Mouse (Mus musculus) heart, embryonic 16.5 days (tissue): ENCODE data around the gene Car7. TPM values are rescaled to one million over a fixed set of nuclear protein-coding genes. Genes with fewer than 3 reads are reported as not detected.

Source experiments
- ATAC-seq: fragments of 200-750 bp; cut with Nextera tagmentation; replicated peaks from 2 replicates; pipeline ENCODE4 v1.8.0; 2017; ENCODE audit warnings: moderate number of reproducible peaks; ENCODE audit not compliant: insufficient read depth, low FRiP score; ENCODE audit errors: extremely low read depth
- H3K27ac ChIP-seq: fragments of 300-500 bp; sonication (generic); 2 replicates; pipeline ENCODE4 v1.5.1; 2014; ENCODE audit warnings: mild to moderate bottlenecking, low read length, control low read depth, moderate library complexity
- H3K27me3 ChIP-seq: fragments of 300-500 bp; sonication (generic); 2 replicates; pipeline ENCODE4 v1.6.1; 2014; ENCODE audit warnings: low read length, mixed read lengths; ENCODE audit not compliant: control insufficient read depth, insufficient read depth
- H3K36me3 ChIP-seq: fragments of 300-500 bp; sonication (generic); 2 replicates; pipeline ENCODE4 v1.6.1; 2014; ENCODE audit not compliant: control insufficient read depth, insufficient read depth
- H3K4me1 ChIP-seq: fragments of 300-500 bp; sonication (generic); 2 replicates; pipeline ENCODE4 v1.6.1; 2014; ENCODE audit warnings: low read length, mixed read lengths; ENCODE audit not compliant: control insufficient read depth, insufficient read depth
- H3K4me2 ChIP-seq: fragments of 300-500 bp; sonication (generic); 2 replicates; pipeline ENCODE4 v1.6.1; 2014; ENCODE audit warnings: low read depth, mild to moderate bottlenecking, control low read depth, low read length
- H3K4me3 ChIP-seq: fragments of 300-500 bp; sonication (generic); 2 replicates; pipeline ENCODE4 v1.5.1; 2014; ENCODE audit warnings: mild to moderate bottlenecking, control low read depth, low read length
- H3K9ac ChIP-seq: fragments of 300-500 bp; sonication (generic); 2 replicates; pipeline ENCODE4 v1.6.1; 2014; ENCODE audit warnings: low read length, control low read depth
- H3K9me3 ChIP-seq: fragments of 300-500 bp; sonication (generic); replicated peaks from 2 replicates; pipeline ENCODE4 v1.6.1; 2016; ENCODE audit warnings: low read length; ENCODE audit not compliant: control insufficient read depth
- WGBS: fragments of 180-500 bp; shearing (Covaris S2); extraction: QIAGEN DNeasy Blood & Tissue Kit; methylation state at CpG from one replicate; pipeline ENCODE4 v1.1.7; 2014; 5-methylcytosine and 5-hydroxymethylcytosine counted together
- polyA plus RNA-seq: library from polyadenylated mRNA; unstranded; fragments of >200 nt; fragmentation: Nextera tagmentation; extraction: Ambion mirVana; gene quantifications from 2 replicates; pipeline ENCODE4 v1.2.1, GENCODE M21; 2015

Gene Car7
- 2.4 and 3.0 TPM in 2 replicates for polyA plus RNA-seq

DNA sequence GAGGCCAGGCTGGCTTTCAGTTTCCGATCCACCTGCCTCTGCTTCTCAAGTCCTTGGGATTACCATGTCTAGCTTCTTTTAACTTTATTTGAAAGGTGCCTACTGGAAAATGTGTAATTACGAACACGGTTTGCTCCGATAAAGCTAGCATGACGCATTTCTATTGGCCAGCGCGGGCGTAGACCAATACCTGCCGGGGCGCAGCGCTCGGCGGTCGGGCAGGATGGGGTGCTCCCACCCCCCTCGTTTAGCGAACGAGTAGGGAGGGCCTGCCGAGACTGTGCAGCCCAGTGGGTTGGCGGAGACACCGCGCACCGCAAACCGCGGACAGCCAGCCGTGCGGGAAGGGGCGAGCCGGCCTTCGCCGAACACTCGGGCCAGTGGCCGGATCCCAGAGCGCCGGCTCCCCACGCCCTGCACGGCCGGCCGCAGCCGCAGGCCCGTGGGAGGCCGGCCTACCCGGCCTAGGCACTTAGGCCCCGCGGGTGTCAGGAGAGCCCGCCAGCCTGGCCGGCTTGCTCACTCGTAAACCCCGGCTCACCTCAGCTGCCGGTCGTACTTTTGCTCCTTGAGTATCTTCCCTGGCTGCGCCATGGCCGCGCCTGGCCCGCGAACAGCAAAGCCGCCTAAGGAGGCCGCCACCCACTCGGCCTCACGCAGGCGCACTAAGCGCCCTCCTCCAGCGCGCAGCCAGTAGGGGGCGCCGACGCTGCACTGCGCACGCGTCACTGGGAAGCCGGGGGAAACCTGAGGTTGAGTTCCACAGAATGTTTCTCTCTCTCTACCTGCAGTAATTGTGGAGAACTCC, at the start of gene Car7, which contains the start of gene Nae1:
TSS of gene Car7 (plus strand) at position 719 of the 808 bp plus-strand sequence.
TSS of gene Nae1 (minus strand) at position 667 of the 808 bp plus-strand sequence.
- Histone ChIP-seq H3K9me3 (no peaks in the 10 kb centered on the region), H3K27me3 (peaks cover 8% of the 10 kb centered on the region), H3K4me2 (peak within 1 kb of the TSS; percentile 86), H3K4me1 (peaks cover 21% of the 10 kb centered on the region), H3K27ac (peak within 1 kb of the TSS; percentile 85), H3K4me3 (peak within 1 kb of the TSS; percentile 84), H3K36me3 (peaks cover 15% of the 10 kb centered on the region), H3K9ac (peak within 1 kb of the TSS; percentile 89)
- peak; percentile 97 for ATAC-seq
- WGBS, result under 1% methylated on average over 70 of the region's 70 CpGs

DNA sequence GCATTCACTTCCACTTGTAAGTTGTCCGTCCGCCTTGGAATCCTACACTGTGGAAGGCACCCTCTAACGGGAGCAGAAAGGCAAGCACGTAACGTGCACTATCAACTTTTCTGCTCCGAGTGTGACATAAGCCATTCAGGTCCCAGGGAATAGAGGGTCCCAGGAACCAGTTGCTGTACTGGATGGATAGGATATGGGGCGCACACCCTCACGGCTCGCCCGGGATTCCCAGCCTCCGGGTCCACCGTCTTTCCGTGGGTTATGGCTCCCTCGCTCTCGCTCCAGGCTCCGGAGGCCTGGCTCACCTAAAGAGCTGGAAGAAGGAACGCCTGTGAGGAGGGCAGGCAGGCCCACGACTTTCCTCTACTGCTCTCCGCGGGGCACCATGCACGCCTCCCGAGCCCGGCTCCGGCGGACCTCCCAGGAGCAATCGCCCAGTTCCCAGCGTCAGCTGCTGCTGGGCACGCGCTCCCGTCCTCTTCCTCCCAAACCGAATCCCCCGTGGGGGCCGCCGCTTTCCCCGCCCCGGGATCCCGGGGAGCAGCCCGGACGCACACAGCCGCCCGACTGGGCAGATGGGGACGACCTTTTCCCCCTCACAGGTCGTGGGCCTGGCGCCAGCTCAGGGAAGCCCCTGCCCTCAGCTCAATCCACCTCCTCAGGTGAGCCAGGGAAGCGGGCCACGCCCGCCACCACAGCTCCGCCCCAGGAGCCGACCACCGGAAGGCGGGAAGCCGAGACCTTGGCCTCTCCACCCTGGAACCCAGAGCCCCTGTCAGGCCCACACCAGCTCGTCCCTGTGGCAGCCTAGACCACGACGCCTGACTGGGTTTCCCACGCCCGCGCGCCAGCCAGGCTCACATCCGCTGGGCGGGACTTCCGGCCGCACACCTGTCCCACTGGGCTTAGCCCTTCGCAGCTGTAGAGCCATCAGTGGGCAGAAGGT, 25.2 kb upstream of the Car7 start, which contains the start of gene Terb1:
TSS of gene Terb1 (minus strand) at position 850 of the 946 bp plus-strand sequence.
- Histone ChIP-seq H3K4me1 (no peaks in the 10 kb centered on the region), H3K9me3 (no peaks in the 10 kb centered on the region), H3K27me3 (no peaks in the 10 kb centered on the region), H3K4me3 (peak within 1 kb of the TSS; percentile 64), H3K9ac (peak within 1 kb of the TSS; percentile 79), H3K27ac (no peak within 1 kb of the TSS), H3K36me3 (peaks cover 7% of the 10 kb centered on the region; the same call in 1 of the 2 replicates), H3K4me2 (peak within 1 kb of the TSS; percentile 97)
- 3% methylated on average over 63 of the region's 64 CpGs for WGBS
- peak; percentile 75 for ATAC-seq

- Histone ChIP-seq H3K36me3 (peaks cover 11% of the 10 kb centered on the region; the same call in 1 of the 2 replicates), H3K4me2 (no peak overlapping the region), H3K9me3 (no peaks in the 10 kb centered on the region), H3K27me3 (no peaks in the 10 kb centered on the region), H3K4me3 (no peak overlapping the region), H3K9ac (no peak overlapping the region), H3K4me1 (no peaks in the 10 kb centered on the region), H3K27ac (no peak overlapping the region)
- ATAC-seq, result no peak
- 83% methylated on average over 3 of the region's 3 CpGs for WGBS
Measured at GRCm38 (mm10) chr8:104510134-104510533, 24.4 kb upstream of the Car7 start.

- no peak for ATAC-seq
- Histone ChIP-seq H3K27ac (no peak overlapping the region), H3K36me3 (peaks cover 40% of the 10 kb centered on the region), H3K4me3 (no peak overlapping the region), H3K4me2 (no peak overlapping the region), H3K4me1 (no peaks in the 10 kb centered on the region), H3K27me3 (no peaks in the 10 kb centered on the region), H3K9ac (no peak overlapping the region), H3K9me3 (no peaks in the 10 kb centered on the region)
- 78% methylated on average over 5 of the region's 5 CpGs for WGBS
Measured at GRCm38 (mm10) chr8:104517872-104518271, 16.6 kb upstream of the Car7 start.

DNA sequence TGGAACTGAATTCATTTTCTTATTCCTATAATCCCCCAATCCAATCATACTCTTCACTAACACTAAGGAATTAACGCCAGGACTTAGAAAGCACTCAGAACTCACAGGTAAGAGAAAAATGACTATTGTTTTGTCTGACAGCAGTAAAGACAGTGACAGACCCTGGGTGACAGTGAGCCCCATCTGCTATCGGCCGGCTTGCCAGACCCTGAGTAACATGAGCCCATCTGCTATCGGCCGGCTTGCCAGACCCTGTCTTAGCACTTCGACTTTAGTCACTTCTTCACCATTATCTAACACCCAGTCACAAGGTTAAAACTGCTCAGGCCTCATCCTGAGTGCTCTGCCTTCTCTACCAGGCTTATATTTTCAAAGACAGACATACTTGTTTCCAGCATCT, 4.8 kb upstream of the Car7 start:
- ATAC-seq, result no peak
- Histone ChIP-seq H3K27me3 (no peaks in the 10 kb centered on the region), H3K36me3 (peaks cover 21% of the 10 kb centered on the region), H3K9ac (no peak overlapping the region), H3K4me2 (no peak overlapping the region), H3K4me3 (no peak overlapping the region), H3K4me1 (peaks cover 13% of the 10 kb centered on the region), H3K9me3 (no peaks in the 10 kb centered on the region), H3K27ac (no peak overlapping the region)
- WGBS, result 86% methylated on average over 6 of the region's 6 CpGs

GRCm38 (mm10) chr8:104533551-104533950, 938 bp upstream of the Car7 start:
- Histone ChIP-seq H3K36me3 (peaks cover 15% of the 10 kb centered on the region), H3K27ac (no peak overlapping the region), H3K9me3 (no peaks in the 10 kb centered on the region), H3K9ac (peak overlapping the region; percentile 89), H3K4me2 (peak overlapping the region; percentile 86), H3K27me3 (0 out of 2 replicates have a peak, but pooled peaks cover 2% of the 10 kb centered on the region), H3K4me3 (peak overlapping the region; percentile 84), H3K4me1 (peaks cover 21% of the 10 kb centered on the region)
- 20% methylated on average over 7 of the region's 7 CpGs for WGBS
- no peak for ATAC-seq

- H3K27ac ChIP-seq, result 0 out of 2 replicates have a peak overlapping the region, but pooled peaks have one; percentile 4
- H3K4me3 ChIP-seq, result peak overlapping the region; percentile 84
- no peaks in the 10 kb centered on the region for H3K9me3 ChIP-seq
- peaks cover 21% of the 10 kb centered on the region for H3K4me1 ChIP-seq
- H3K27me3 ChIP-seq, result peaks cover 14% of the 10 kb centered on the region
- peak overlapping the region; percentile 69 for H3K9ac ChIP-seq
- peaks cover 9% of the 10 kb centered on the region for H3K36me3 ChIP-seq
- 6% methylated on average over 9 of the region's 9 CpGs for WGBS
- H3K4me2 ChIP-seq, result peak overlapping the region; percentile 86
- peak; percentile 42 for ATAC-seq
Measured at GRCm38 (mm10) chr8:104534779-104535141, 271 bp downstream of the Car7 start.

DNA sequence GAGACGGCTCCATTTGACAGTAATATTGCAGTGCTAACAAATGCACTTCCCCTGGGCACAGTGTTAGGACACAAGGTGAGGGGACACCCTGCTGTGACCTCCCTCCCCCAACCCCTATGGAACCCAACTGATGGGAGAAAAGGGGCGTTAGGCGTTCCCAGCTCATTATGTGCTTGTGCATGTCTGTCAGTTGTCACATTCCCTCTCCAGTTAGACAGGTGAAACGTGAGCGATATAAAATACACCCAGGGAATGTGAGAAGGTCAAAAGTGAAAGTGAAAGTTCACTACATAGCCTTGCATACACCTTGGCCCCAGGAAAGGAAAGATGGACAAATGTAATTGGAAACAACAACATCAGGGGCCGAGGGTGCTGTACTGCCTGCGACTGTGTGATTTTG, 889 bp downstream of the Car7 start:
- H3K27me3 ChIP-seq, result peaks cover 20% of the 10 kb centered on the region
- no peaks in the 10 kb centered on the region for H3K9me3 ChIP-seq
- ATAC-seq, result no peak
- H3K36me3 ChIP-seq, result peaks cover 4% of the 10 kb centered on the region; the same call in 1 of the 2 replicates
- H3K4me2 ChIP-seq, result peak overlapping the region; percentile 86
- H3K27ac ChIP-seq, result no peak overlapping the region
- peak overlapping the region; percentile 69 for H3K9ac ChIP-seq
- peak overlapping the region; percentile 84 for H3K4me3 ChIP-seq
- 20% methylated on average over 7 of the region's 7 CpGs for WGBS
- peaks cover 21% of the 10 kb centered on the region for H3K4me1 ChIP-seq
